Mouse (Mus musculus) neural tube, embryonic 14.5 days (tissue): ENCODE results near the gene Cdhr4. TPM values are rescaled to one million over a fixed set of nuclear protein-coding genes. Genes with fewer than 3 reads are reported as not detected.

Experiments used
- ATAC-seq: fragments of 200-750 bp; cut with Nextera tagmentation; 2 replicates; pipeline ENCODE4 v1.8.0; 2017; ENCODE audit warnings: low read depth, mild to moderate bottlenecking, moderate TSS enrichment, moderate library complexity
- H3K27ac ChIP-seq: fragments of 300-500 bp; sonication (generic); 2 replicates; pipeline ENCODE4 v1.5.1; 2014; ENCODE audit warnings: low read depth, mild to moderate bottlenecking, control low read depth, low read length, moderate library complexity, mixed read lengths
- H3K27me3 ChIP-seq: fragments of 300-500 bp; sonication (generic); 2 replicates; pipeline ENCODE4 v1.6.1; 2014; ENCODE audit warnings: low read length; ENCODE audit not compliant: control insufficient read depth, insufficient read depth
- H3K36me3 ChIP-seq: fragments of 300-500 bp; sonication (generic); 2 replicates; pipeline ENCODE4 v1.6.1; 2014; ENCODE audit warnings: low read length, mixed read lengths; ENCODE audit not compliant: control insufficient read depth, insufficient read depth
- H3K4me1 ChIP-seq: fragments of 300-500 bp; sonication (generic); 2 replicates; pipeline ENCODE4 v1.6.1; 2014; ENCODE audit warnings: low read length; ENCODE audit not compliant: control insufficient read depth, insufficient read depth
- H3K4me2 ChIP-seq: fragments of 300-500 bp; sonication (generic); 2 replicates; pipeline ENCODE4 v1.6.1; 2014; ENCODE audit warnings: mild to moderate bottlenecking, low read depth, low read length, control low read depth
- H3K4me3 ChIP-seq: fragments of 300-500 bp; sonication (generic); 2 replicates; pipeline ENCODE4 v1.5.1; 2014; ENCODE audit warnings: low read depth, low read length, control low read depth, mixed read lengths
- H3K9ac ChIP-seq: fragments of 300-500 bp; sonication (generic); replicated peaks from 2 replicates; pipeline ENCODE4 v1.6.1; 2014; ENCODE audit warnings: low read depth, mild to moderate bottlenecking, control low read depth, low read length, mixed read lengths
- H3K9me3 ChIP-seq: fragments of 300-500 bp; sonication (generic); 2 replicates; pipeline ENCODE4 v1.6.1; 2016; ENCODE audit warnings: low read length; ENCODE audit not compliant: control insufficient read depth
- WGBS: fragments of 180-500 bp; shearing (Covaris S2); extraction: QIAGEN DNeasy Blood & Tissue Kit; methylation state at CpG from one replicate; pipeline ENCODE4 v1.1.7; 2014; 5-methylcytosine and 5-hydroxymethylcytosine counted together
- polyA plus RNA-seq: library from polyadenylated mRNA; unstranded; fragments of >200 nt; fragmentation: Nextera tagmentation; extraction: Ambion mirVana; gene quantifications from 2 replicates; pipeline ENCODE4 v1.2.1, GENCODE M21; 2014

Cdhr4 gene
- polyA plus RNA-seq, 1 experiment from 2014 or later, result 1.2 TPM

GRCm38 (mm10) chr9:107960928-107961327 is 31.4 kb upstream of the Cdhr4 start:
- no peak overlapping the region for H3K9ac ChIP-seq
- H3K27me3 ChIP-seq, result no peaks in the 10 kb centered on the region
- H3K36me3 ChIP-seq, result no peaks in the 10 kb centered on the region
- 82% methylated on average over 4 of the region's 4 CpGs for WGBS
- no peak for ATAC-seq
- peaks cover 4% of the 10 kb centered on the region; the same call in 1 of the 2 replicates for H3K4me1 ChIP-seq
- H3K27ac ChIP-seq, result peak overlapping the region; percentile 45; the same call in 1 of the 2 replicates
- H3K9me3 ChIP-seq, result no peaks in the 10 kb centered on the region
- H3K4me3 ChIP-seq, result no peak overlapping the region
- no peak overlapping the region for H3K4me2 ChIP-seq

- H3K9me3 ChIP-seq, result no peaks in the 10 kb centered on the region
- peak overlapping the region; percentile 45; the same call in 1 of the 2 replicates for H3K27ac ChIP-seq
- H3K36me3 ChIP-seq, result no peaks in the 10 kb centered on the region
- peak; percentile 56; the same call in 1 of the 2 replicates for ATAC-seq
- no peak overlapping the region for H3K4me3 ChIP-seq
- no peaks in the 10 kb centered on the region for H3K27me3 ChIP-seq
- no peak overlapping the region for H3K9ac ChIP-seq
- no peak overlapping the region for H3K4me2 ChIP-seq
- peaks cover 4% of the 10 kb centered on the region; the same call in 1 of the 2 replicates for H3K4me1 ChIP-seq
- WGBS, result 70% methylated on average over 10 of the region's 10 CpGs
Observed at GRCm38 (mm10) chr9:107961351-107961762, 30.9 kb upstream of the Cdhr4 start.

- ATAC-seq, result no peak
- Histone ChIP-seq H3K9ac (no peak overlapping the region), H3K9me3 (no peaks in the 10 kb centered on the region), H3K27me3 (no peaks in the 10 kb centered on the region), H3K4me3 (no peak overlapping the region), H3K4me2 (no peak overlapping the region), H3K4me1 (peaks cover 4% of the 10 kb centered on the region; the same call in 1 of the 2 replicates), H3K27ac (peak overlapping the region; percentile 45; the same call in 1 of the 2 replicates), H3K36me3 (no peaks in the 10 kb centered on the region)
- 59% methylated on average over 5 of the region's 5 CpGs for WGBS
Observed at GRCm38 (mm10) chr9:107961881-107962280, 30.4 kb upstream of the Cdhr4 start.

GRCm38 (mm10) chr9:107962916-107963315 is 29.4 kb upstream of the Cdhr4 start:
- Histone ChIP-seq H3K27ac (no peak overlapping the region), H3K9me3 (no peaks in the 10 kb centered on the region), H3K9ac (no peak overlapping the region), H3K4me2 (no peak overlapping the region), H3K4me3 (no peak overlapping the region), H3K27me3 (no peaks in the 10 kb centered on the region), H3K4me1 (peaks cover 4% of the 10 kb centered on the region; the same call in 1 of the 2 replicates), H3K36me3 (no peaks in the 10 kb centered on the region)
- no peak for ATAC-seq
- WGBS, result 94% methylated on average over 9 of the region's 9 CpGs

GRCm38 (mm10) chr9:107963700-107964099 is 28.6 kb upstream of the Cdhr4 start:
- H3K36me3 ChIP-seq, result no peaks in the 10 kb centered on the region
- no peaks in the 10 kb centered on the region for H3K9me3 ChIP-seq
- no peak overlapping the region for H3K4me3 ChIP-seq
- WGBS, result 34% methylated on average over 5 of the region's 5 CpGs
- peaks cover 4% of the 10 kb centered on the region; the same call in 1 of the 2 replicates for H3K4me1 ChIP-seq
- no peak overlapping the region for H3K9ac ChIP-seq
- no peak overlapping the region for H3K4me2 ChIP-seq
- ATAC-seq, result peak; percentile 54; the same call in 1 of the 2 replicates
- H3K27ac ChIP-seq, result no peak overlapping the region
- H3K27me3 ChIP-seq, result no peaks in the 10 kb centered on the region

- 96% methylated on average over 9 of the region's 9 CpGs for WGBS
- Histone ChIP-seq H3K9ac (no peak overlapping the region), H3K4me2 (no peak overlapping the region), H3K27me3 (no peaks in the 10 kb centered on the region), H3K4me1 (peaks cover 4% of the 10 kb centered on the region; the same call in 1 of the 2 replicates), H3K36me3 (no peaks in the 10 kb centered on the region), H3K9me3 (no peaks in the 10 kb centered on the region), H3K27ac (no peak overlapping the region), H3K4me3 (no peak overlapping the region)
- ATAC-seq, result no peak
Observed at GRCm38 (mm10) chr9:107964681-107965080, 27.6 kb upstream of the Cdhr4 start.

GRCm38 (mm10) chr9:107966676-107967075 is 25.6 kb upstream of the Cdhr4 start:
- Histone ChIP-seq H3K4me2 (no peak overlapping the region), H3K27me3 (no peaks in the 10 kb centered on the region), H3K36me3 (no peaks in the 10 kb centered on the region), H3K9me3 (no peaks in the 10 kb centered on the region), H3K27ac (no peak overlapping the region), H3K4me1 (no peaks in the 10 kb centered on the region), H3K4me3 (no peak overlapping the region), H3K9ac (no peak overlapping the region)
- ATAC-seq, result no peak
- 92% methylated on average over 10 of the region's 10 CpGs for WGBS

- Histone ChIP-seq H3K4me2 (no peak overlapping the region), H3K4me1 (no peaks in the 10 kb centered on the region), H3K4me3 (no peak overlapping the region), H3K27me3 (no peaks in the 10 kb centered on the region), H3K9me3 (no peaks in the 10 kb centered on the region), H3K27ac (no peak overlapping the region), H3K9ac (no peak overlapping the region), H3K36me3 (no peaks in the 10 kb centered on the region)
- 92% methylated on average over 6 of the region's 6 CpGs for WGBS
- ATAC-seq, result no peak
Observed at GRCm38 (mm10) chr9:107967437-107967836, 24.9 kb upstream of the Cdhr4 start.

- H3K9me3 ChIP-seq, result no peaks in the 10 kb centered on the region
- H3K27me3 ChIP-seq, result no peaks in the 10 kb centered on the region
- H3K4me3 ChIP-seq, result no peak overlapping the region
- no peak overlapping the region for H3K9ac ChIP-seq
- 91% methylated on average over 7 of the region's 7 CpGs for WGBS
- no peaks in the 10 kb centered on the region for H3K36me3 ChIP-seq
- H3K4me2 ChIP-seq, result no peak overlapping the region
- no peak for ATAC-seq
- no peaks in the 10 kb centered on the region for H3K4me1 ChIP-seq
- no peak overlapping the region for H3K27ac ChIP-seq
Observed at GRCm38 (mm10) chr9:107968531-107968930, 23.8 kb upstream of the Cdhr4 start.
